Mouse (Mus musculus) yolk sac, embryonic 10.5 days (tissue): ENCODE results near the gene Nedd9.

Experiments
- DNase-seq: peaks from one replicate; pipeline ENCODE4 v3.0.0-alpha.2; 2017; ENCODE audit warnings: low spot score

Nedd9 gene

GRCm38 (mm10) chr13:41456292-41457029, 30.7 kb downstream of the Nedd9 start:
- peak; percentile 35 for DNase-seq

DNA sequence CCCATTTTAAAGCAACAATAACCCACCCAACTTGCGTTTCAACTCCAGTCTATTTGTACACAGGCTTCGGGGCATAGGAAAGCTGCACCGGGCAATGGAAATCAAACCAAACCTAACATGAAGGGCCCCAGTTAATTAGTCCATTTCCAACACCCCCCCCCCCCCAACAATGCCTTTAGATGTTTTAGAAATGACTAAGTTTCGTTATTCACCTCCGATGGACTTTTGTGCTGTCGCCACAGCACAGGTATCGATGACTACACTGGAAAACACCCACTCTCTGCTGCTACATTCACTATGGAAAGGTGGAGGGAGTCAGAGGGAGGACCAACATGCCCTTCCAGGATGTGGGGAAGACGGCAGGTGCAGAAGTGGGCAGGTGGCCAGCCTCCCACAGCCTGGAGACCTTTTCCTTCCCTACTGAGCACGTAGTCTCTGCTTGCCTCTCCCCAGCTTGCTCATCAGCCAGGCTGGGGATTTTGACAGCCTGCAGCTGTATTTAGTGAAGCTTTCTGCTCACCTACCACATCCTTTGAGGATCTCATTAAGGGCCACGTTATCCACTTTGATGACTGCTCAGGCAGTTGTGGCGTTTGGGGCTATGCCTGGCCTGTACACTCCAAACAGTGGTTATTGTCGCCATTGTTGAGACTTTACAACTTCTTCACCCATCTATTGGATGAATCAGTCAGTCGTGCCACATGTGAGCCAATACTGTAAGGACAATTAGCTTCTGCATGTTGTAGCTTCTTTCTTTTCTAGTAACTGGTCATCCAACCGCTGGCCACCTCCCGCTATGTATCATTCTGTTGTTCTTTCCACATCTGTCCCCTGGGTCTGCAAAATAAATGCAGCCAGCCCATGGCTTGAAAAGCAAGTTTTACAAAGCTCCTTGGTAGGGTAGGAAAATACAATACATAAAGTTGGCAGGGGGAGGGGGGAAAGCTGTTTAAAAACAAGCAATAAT, 33.7 kb downstream of the Nedd9 start:
- no peak for DNase-seq

DNA sequence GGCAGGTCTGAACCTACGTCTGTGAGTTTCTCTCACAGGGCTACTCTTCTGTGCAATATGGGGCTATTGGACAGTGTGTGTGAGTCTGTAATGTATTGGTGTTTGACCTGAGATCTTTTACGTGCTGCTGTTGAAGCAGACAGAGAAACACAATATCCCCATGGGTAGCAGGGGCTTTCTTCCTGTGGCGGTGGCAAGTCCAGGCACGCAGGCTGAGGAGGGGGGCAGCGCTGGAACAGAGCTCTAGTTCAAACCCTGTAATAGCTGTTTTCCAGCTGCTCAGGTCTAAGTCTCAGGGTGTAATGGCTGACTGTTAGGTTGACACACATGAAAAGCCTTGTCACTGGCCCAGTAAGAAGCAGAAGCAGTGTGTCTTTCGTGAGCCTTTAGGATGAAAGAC, 36.3 kb downstream of the Nedd9 start:
- no peak for DNase-seq

GRCm38 (mm10) chr13:41449211-41449610, 38.0 kb downstream of the Nedd9 start:
- DNase-seq = no peak

- no peak for DNase-seq
Observed at GRCm38 (mm10) chr13:41447209-41447608, 40.0 kb downstream of the Nedd9 start.

- no peak for DNase-seq
Observed at GRCm38 (mm10) chr13:41446591-41446990, 40.6 kb downstream of the Nedd9 start.

DNA sequence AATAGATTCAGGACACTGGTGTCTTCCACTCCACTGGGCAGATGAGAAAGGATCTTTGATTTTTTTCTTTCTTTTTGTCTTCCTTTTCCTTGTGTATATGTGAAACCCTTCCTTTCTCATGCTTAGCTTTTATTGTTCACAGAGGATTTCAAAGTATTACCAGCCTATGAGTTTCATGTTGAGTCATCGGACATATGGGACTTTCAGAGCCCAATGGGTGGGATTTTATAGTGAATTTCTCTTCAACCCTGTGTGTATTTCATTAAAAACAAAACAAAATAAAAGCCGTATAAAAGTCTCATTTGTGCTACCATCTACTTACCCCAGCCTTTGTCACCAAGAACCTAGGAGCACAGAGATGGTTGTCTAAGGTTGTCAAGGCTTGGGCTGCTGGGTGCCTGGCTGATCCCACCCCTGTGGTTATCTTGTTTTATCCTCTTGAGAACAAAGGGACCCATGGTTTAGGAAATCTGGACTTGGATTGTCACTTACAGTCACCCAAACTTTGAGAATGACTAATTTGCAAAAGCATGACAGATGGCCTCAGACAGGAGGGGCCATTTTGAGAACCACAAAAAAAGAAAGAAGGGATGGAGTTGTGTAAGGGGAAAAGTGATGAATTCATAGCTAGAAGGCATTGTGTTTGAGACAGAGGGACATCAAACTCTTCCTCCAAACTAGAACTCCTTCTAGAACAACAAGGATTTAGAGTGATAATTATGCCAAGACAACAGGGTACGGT, 41.9 kb downstream of the Nedd9 start:
- no peak for DNase-seq

- DNase-seq = no peak
Observed at GRCm38 (mm10) chr13:41444230-41444629, 42.9 kb downstream of the Nedd9 start.

GRCm38 (mm10) chr13:41442145-41442544, 45.0 kb downstream of the Nedd9 start:
- no peak for DNase-seq

- DNase-seq = no peak
Observed at GRCm38 (mm10) chr13:41440205-41440604, 47.0 kb downstream of the Nedd9 start.

GRCm38 (mm10) chr13:41437390-41437789, 49.8 kb downstream of the Nedd9 start:
- DNase-seq = no peak

DNA sequence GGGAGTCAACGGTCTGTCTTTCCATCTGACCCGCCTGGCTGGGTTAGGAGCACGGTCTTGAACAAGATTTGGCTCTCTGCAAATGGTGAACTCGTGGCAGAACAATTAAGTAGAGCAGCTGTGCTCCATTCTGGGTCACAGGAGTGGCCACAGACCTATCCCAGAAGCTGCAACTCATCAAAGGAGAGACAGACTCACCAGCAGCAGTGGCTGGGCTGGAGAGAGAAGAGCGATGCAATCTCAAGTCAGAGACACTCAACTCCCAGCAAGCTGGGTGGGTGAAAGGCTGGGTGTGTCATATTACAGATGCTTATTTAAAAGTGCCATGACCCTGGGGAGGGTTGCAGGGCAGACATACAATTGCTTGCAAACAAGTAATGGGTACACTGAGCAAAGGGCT, 50.4 kb downstream of the Nedd9 start:
- no peak for DNase-seq

DNA sequence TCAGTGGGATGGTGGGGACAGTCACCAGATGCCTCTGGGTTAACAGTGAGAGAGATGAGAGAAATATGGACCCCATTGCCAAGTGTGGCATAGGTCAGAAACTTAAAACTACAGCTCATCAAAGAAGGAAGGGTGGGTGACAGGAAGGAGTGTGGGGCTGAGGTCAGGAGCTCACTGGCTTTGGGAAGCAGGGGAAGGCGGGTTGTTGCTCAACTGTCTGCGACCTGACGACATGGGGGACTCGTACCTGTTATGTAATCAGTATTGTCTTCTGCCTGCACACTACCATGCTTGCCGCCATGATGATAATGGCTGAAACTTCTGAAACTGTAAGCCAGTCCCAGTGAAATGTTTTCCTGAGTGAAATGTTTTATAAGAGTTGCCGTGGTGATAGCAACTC, 54.0 kb downstream of the Nedd9 start:
- DNase-seq = no peak

GRCm38 (mm10) chr13:41431795-41432194, 55.4 kb downstream of the Nedd9 start:
- DNase-seq = no peak

- no peak for DNase-seq
Observed at GRCm38 (mm10) chr13:41427046-41427445, 60.1 kb downstream of the Nedd9 start.

- DNase-seq = peak; percentile 83
Observed at GRCm38 (mm10) chr13:41423463-41424074, 63.6 kb downstream of the Nedd9 start.

DNA sequence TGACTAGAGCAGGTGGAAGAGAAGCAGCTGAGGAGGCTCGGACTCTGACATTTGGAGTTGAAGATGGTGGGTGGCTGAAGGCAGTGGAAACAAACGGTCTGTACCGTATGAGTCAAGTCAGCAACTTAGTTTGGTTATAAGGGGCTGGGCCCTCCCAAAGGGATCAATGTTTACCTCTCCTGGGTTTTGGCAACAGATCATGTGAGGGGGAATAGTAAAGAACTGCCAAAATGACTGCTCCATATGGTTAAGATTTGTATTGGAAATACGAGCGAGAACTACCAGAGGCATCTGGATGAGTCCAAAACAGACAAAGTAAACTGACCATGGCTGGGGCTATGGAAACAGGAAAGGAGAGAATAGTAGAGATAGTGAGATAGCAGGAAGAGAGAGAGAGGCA, 64.6 kb downstream of the Nedd9 start:
- DNase-seq = no peak

GRCm38 (mm10) chr13:41420376-41420775, 66.8 kb downstream of the Nedd9 start:
- no peak for DNase-seq

DNA sequence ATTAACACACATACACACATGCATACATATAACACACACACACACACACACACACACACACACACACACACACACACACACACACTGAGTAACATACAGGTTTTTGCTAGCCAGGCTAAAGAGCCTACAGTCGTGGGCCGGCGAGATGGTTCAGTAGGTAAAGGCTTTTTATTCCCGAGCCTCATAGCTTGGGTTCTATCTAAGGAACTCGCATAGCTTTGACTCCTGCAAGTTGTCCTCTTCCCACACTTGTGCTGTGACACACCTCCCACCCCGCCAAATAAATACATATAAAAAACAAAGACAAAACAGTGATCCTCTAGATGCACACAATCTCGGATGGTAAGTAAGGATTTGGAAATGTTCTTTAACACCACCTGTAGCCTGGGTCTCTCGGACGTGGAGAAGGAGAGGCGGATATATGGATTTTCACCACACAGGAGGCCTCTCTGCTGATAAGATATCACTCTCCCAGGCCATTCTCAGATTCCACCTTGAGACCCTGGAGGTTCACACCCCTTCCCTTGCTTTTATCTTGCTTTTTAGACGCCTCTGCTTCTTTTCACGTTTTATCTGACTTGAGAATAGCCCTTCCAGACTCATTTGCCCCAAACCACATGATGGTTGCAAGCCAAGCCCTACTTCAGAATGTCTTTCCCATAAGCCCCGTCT, 68.8 kb downstream of the Nedd9 start:
- DNase-seq = no peak

- DNase-seq = no peak
Observed at GRCm38 (mm10) chr13:41416065-41417016, 70.8 kb downstream of the Nedd9 start.
